Mouse (Mus musculus) adrenal gland, postnatal 14 days (tissue): Measurements from ENCODE around the gene Scel. TPM values are rescaled to one million over a fixed set of nuclear protein-coding genes. Genes with fewer than 3 reads are reported as not detected.

Experiments used
- DNase-seq: peaks from one replicate; pipeline ENCODE4 v3.0.0; 2021; ENCODE audit warnings: mixed read lengths
- microRNA-seq, 2 experiments: library from miRNA; unstranded; fragments of <30 nt; microRNA quantifications; one replicate each; pipeline ENCODE4 v1.2.0; 2021
- total RNA-seq: library from RNA; stranded (reverse); gene quantifications from 2 replicates; pipeline ENCODE4 v1.2.3, GENCODE M21; 2021

Scel gene
- total RNA-seq, 1 experiment from 2014 or later: not detected

GRCm38 (mm10) chr14:103651106-103651505 lies 138.0 kb downstream of the Scel start:
- DNase-seq: no peak

- no peak for DNase-seq
Measured at GRCm38 (mm10) chr14:103651562-103651961, 138.4 kb downstream of the Scel start.

GRCm38 (mm10) chr14:103652524-103652923 lies 139.4 kb downstream of the Scel start:
- DNase-seq: no peak

- no peak for DNase-seq
Measured at GRCm38 (mm10) chr14:103653800-103654199, 140.7 kb downstream of the Scel start.

GRCm38 (mm10) chr14:103655448-103655847 lies 142.3 kb downstream of the Scel start:
- DNase-seq: no peak

- DNase-seq: no peak
Measured at GRCm38 (mm10) chr14:103657876-103658275, 144.7 kb downstream of the Scel start.

Small RNA genes lying within 50 kb of the gene (microRNA-seq; reads per million reads assigned to microRNA genes)
- 0 reads per million in 2 experiments for gene Gm22877

Other genes starting within 250 kb of the Scel start
- 49.7 and 53.1 TPM in 2 replicates for gene Mycbp2, start 166.5 kb upstream of the Scel start, total RNA-seq
- 2.0 and 3.6 TPM in 2 replicates for gene Slain1, start 136.9 kb downstream of the Scel start, total RNA-seq